18 mouse cellular contexts compared by ENCODE assay signal in the genomic region with DNA sequence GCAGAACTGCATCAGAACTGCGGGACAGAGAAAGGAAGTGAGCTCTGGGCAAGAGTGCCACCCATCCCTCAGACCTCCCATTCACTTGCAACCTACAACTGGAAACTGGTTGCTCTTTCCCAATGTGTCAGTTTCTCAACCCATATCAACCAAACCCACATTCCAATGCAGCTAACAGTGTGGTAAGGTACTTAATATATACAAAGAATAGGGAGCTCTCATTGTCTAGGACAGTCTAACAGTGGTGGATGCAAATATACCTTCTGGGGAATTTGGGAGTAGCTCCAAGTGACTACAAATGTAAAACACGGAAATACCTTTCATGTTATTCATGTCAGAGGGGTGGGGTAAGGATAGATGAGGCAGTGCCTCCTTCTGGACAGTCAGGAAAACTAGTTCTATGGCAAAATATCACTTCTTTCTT.
DNase-seq lines count a peak whose midpoint lies in the region; ATAC-seq and TF ChIP-seq lines count a peak whose summit lies in the region.
"Had no signal": no experiment of that assay in that cellular context is flagged by ENCODE, and none has a peak within 500 bp of the region (broad histone marks: within the 10 kb centered on the region; RNA-seq: fewer than 3 reads in every experiment).

No protein-coding gene starts in this region.

- no peaks in the 10 kb centered on the region for H3K9me3 ChIP-seq in heart, postnatal 0 days (replicated peaks; ENCODE audit: control insufficient read depth, low read length)
- no peaks in the 10 kb centered on the region for H3K9me3 ChIP-seq in midbrain, embryonic 12.5 days
- no peaks in the 10 kb centered on the region for H3K9me3 ChIP-seq in midbrain, embryonic 14.5 days (ENCODE audit: control insufficient read depth, low read length)
- H3K9me3 ChIP-seq: forebrain, embryonic 10.5 days; heart, embryonic 13.5 days had no signal

- no peak for TF ChIP-seq EP300 in heart, postnatal 0 days (IDR thresholded peaks at IDR 0.05; ENCODE audit: low read depth)

- H3K36me3 ChIP-seq in heart, postnatal 0 days (replicated peaks; ENCODE audit: control insufficient read depth, insufficient read depth, low read length), result no peaks in the 10 kb centered on the region
- H3K36me3 ChIP-seq in midbrain, embryonic 12.5 days, result no peaks in the 10 kb centered on the region
- H3K36me3 ChIP-seq in midbrain, embryonic 14.5 days (ENCODE audit: control insufficient read depth, insufficient read depth, low read length), result no peaks in the 10 kb centered on the region
- H3K36me3 ChIP-seq: forebrain, embryonic 10.5 days; heart, embryonic 13.5 days had no signal

- 47% methylated on average over 2 of the region's 2 CpGs for WGBS in heart, postnatal 0 days
- 77% methylated on average over 2 of the region's 2 CpGs for WGBS in midbrain, embryonic 12.5 days
- 71% methylated on average over 2 of the region's 2 CpGs for WGBS in midbrain, embryonic 14.5 days

- ATAC-seq in heart, postnatal 0 days (ENCODE audit: insufficient read depth, low read depth), result no peak
- peak; percentile 38; the same call in 1 of the 2 replicates for ATAC-seq in midbrain, embryonic 12.5 days (ENCODE audit: low FRiP score, low read depth)
- ATAC-seq in midbrain, embryonic 14.5 days (ENCODE audit: low FRiP score, low TSS enrichment), result no peak
- ATAC-seq in monocyte, adult 5-6 weeks (replicated peaks; ENCODE audit: insufficient number of reproducible peaks, low FRiP score, low TSS enrichment, poor library complexity, severe bottlenecking), result peak; percentile 75
- ATAC-seq in erythroid progenitor cell, adult 5-6 weeks (replicated peaks; ENCODE audit: low FRiP score, poor library complexity, severe bottlenecking), result no peak

- no peak overlapping the region for H3K27ac ChIP-seq in heart, postnatal 0 days (ENCODE audit: low read depth)
- H3K27ac ChIP-seq in midbrain, embryonic 12.5 days (replicated peaks), result no peak overlapping the region
- no peak overlapping the region for H3K27ac ChIP-seq in midbrain, embryonic 14.5 days (replicated peaks; ENCODE audit: low read depth, low read length)
- H3K27ac ChIP-seq: forebrain, embryonic 10.5 days; heart, embryonic 13.5 days; hindbrain, embryonic 14.5 days; liver, embryonic 14.5 days had no signal

- no peak overlapping the region for H3K4me3 ChIP-seq in heart, postnatal 0 days (ENCODE audit: low read depth, low read length)
- H3K4me3 ChIP-seq in midbrain, embryonic 12.5 days, result no peak overlapping the region
- H3K4me3 ChIP-seq in midbrain, embryonic 14.5 days (replicated peaks; ENCODE audit: low read depth, low read length), result no peak overlapping the region
- H3K4me3 ChIP-seq: forebrain, embryonic 10.5 days; heart, embryonic 13.5 days had no signal

- DNase-seq in heart, postnatal 0 days (ENCODE audit: low spot score), result peak; percentile 31
- no peak for DNase-seq in heart, postnatal 4 days
- DNase-seq in midbrain, embryonic 14.5 days, result no peak
- peak; percentile 56 for DNase-seq in NIH3T3 (ENCODE audit: low read depth)
- DNase-seq in T-cell, adult 2 months (ENCODE audit: low spot score), result no peak
- DNase-seq: cerebellum, adult 18-20 months; embryo, embryonic 11 days; kidney, adult 8-10 months; left cerebral cortex, postnatal 4 days; right cerebral cortex, postnatal 25 days; thymus, postnatal 25 days had no signal

- H3K27me3 ChIP-seq in heart, postnatal 0 days (ENCODE audit: control insufficient read depth, insufficient read depth, low read length), result no peaks in the 10 kb centered on the region
- H3K27me3 ChIP-seq in midbrain, embryonic 12.5 days, result no peaks in the 10 kb centered on the region
- no peaks in the 10 kb centered on the region for H3K27me3 ChIP-seq in midbrain, embryonic 14.5 days (ENCODE audit: control insufficient read depth, insufficient read depth, low read length)
- H3K27me3 ChIP-seq: heart, embryonic 13.5 days had no signal

- peak; percentile 31; the same call in 1 of the 2 replicates for TF ChIP-seq CTCF in heart, postnatal 0 days (IDR thresholded peaks at IDR 0.05; ENCODE audit: low read depth)

- H3K9ac ChIP-seq in heart, postnatal 0 days (replicated peaks; ENCODE audit: low read depth, low read length), result no peak overlapping the region
- H3K9ac ChIP-seq in midbrain, embryonic 12.5 days (replicated peaks), result no peak overlapping the region
- H3K9ac ChIP-seq in midbrain, embryonic 14.5 days (replicated peaks; ENCODE audit: low read length), result no peak overlapping the region
- H3K9ac ChIP-seq: heart, embryonic 13.5 days; hindbrain, embryonic 14.5 days; liver, embryonic 14.5 days had no signal

- H3K4me1 ChIP-seq in heart, postnatal 0 days (ENCODE audit: control insufficient read depth, insufficient read depth), result peaks cover 7% of the 10 kb centered on the region; the same call in 1 of the 2 replicates
- H3K4me1 ChIP-seq in midbrain, embryonic 12.5 days, result peaks cover 39% of the 10 kb centered on the region
- H3K4me1 ChIP-seq in midbrain, embryonic 14.5 days (ENCODE audit: control insufficient read depth, insufficient read depth, low read length), result peaks cover 19% of the 10 kb centered on the region

- H3K4me2 ChIP-seq in heart, postnatal 0 days (ENCODE audit: low read depth, low read length), result no peak overlapping the region
- no peak overlapping the region for H3K4me2 ChIP-seq in midbrain, embryonic 12.5 days (replicated peaks)
- H3K4me2 ChIP-seq in midbrain, embryonic 14.5 days (ENCODE audit: low read length), result no peak overlapping the region
- H3K4me2 ChIP-seq: heart, embryonic 13.5 days; hindbrain, embryonic 14.5 days had no signal

Comparison
In these comparisons a context has a peak if more than half of its experiments do, and no peak if none do; other contexts are left out.
1. ATAC-seq: peak in midbrain, embryonic 12.5 days (single experiment) and monocyte, adult 5-6 weeks (single experiment); none in heart, postnatal 0 days (single experiment), midbrain, embryonic 14.5 days (single experiment) and erythroid progenitor cell, adult 5-6 weeks (single experiment).
2. DNase-seq: peak in heart, postnatal 0 days (single experiment) and NIH3T3 (single experiment); none in heart, postnatal 4 days (single experiment), midbrain, embryonic 14.5 days (single experiment) and T-cell, adult 2 months (single experiment).